Mouse (Mus musculus): ENCODE measurements at regions not wholly inside any gene's neighbourhood (a gene's known extent, or its start where the extent isn't known, plus 50 kb on each side); places are given as distances from the start of the nearest gene placed in this dataset.

DNA sequence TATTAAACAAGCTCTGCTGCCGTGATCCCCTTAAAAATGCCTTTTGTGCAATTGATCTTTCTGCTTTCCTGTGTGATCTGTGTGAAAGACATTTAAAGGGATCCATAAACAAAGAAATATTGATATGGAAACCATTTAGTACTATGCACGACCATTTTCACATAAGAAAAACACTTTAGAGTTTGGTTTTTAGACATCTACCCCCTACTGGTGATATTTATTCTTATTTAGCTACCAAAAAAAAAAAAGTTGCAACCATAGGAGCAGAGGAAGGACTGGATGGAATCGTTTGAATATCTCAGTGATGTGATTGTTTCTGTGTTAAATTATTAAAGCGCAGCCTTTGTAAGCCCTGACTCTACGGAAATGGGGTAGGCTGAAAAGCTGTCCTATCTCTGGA lies 101.4 kb upstream of the Tbca start:
- peaks cover 45% of the 10 kb centered on the region for H3K27me3 ChIP-seq (ENCODE audit: control insufficient read depth, insufficient read depth, low read length)
- 73% methylated on average over 5 of the region's 5 CpGs for WGBS
- ATAC-seq (ENCODE audit: low FRiP score): no peak

DNA sequence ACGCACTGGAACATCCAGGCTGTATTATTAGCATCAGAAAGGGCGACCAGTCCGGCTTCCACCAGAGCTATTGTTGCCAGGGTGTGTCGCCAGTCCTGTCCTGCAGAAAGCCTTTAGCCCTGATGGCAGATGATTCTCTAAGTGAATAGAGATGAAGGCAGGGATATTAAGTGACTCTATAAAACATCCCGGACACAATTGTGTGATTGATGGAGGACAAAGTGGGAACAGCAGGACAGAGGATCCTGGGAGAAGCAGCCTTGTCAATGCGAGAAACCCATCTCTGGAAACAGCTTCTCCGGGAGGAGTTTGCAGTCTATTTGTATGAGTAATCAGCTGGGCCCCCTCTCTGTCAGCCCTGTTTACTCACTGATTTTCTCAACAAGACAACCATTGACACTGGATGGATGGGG lies 82.1 kb upstream of the Tbca start:
- no peak for DNase-seq (ENCODE audit: low spot score)
- Histone ChIP-seq H3K4me2 (replicated peaks) (no peak overlapping the region), H3K27me3 (ENCODE audit: control insufficient read depth, insufficient read depth, low read length) (peaks cover 92% of the 10 kb centered on the region), H3K4me1 (replicated peaks; ENCODE audit: control insufficient read depth, insufficient read depth, low read length) (peaks cover 14% of the 10 kb centered on the region), H3K36me3 (replicated peaks; ENCODE audit: control insufficient read depth, insufficient read depth) (no peaks in the 10 kb centered on the region), H3K4me3 (replicated peaks; ENCODE audit: low read length) (no peak overlapping the region), H3K27ac (no peak overlapping the region), H3K9me3 (ENCODE audit: control insufficient read depth, low read length) (no peaks in the 10 kb centered on the region), H3K9ac (no peak overlapping the region)
- no peak for ATAC-seq (ENCODE audit: low FRiP score)
- 3% methylated on average over 7 of the region's 7 CpGs for WGBS

More for the DNA sequence above, 101.4 kb upstream of the Tbca start:
- no peak overlapping the region for H3K4me3 ChIP-seq (replicated peaks; ENCODE audit: low read length)
- DNase-seq (ENCODE audit: low spot score): no peak
- no peak overlapping the region for H3K27ac ChIP-seq
- no peak overlapping the region for H3K4me2 ChIP-seq (replicated peaks)
- H3K36me3 ChIP-seq (replicated peaks; ENCODE audit: control insufficient read depth, insufficient read depth): no peaks in the 10 kb centered on the region
- H3K4me1 ChIP-seq (replicated peaks; ENCODE audit: control insufficient read depth, insufficient read depth, low read length): peaks cover 4% of the 10 kb centered on the region; the same call in 1 of the 2 replicates
- no peaks in the 10 kb centered on the region for H3K9me3 ChIP-seq (ENCODE audit: control insufficient read depth, low read length)
- H3K9ac ChIP-seq: no peak overlapping the region

DNA sequence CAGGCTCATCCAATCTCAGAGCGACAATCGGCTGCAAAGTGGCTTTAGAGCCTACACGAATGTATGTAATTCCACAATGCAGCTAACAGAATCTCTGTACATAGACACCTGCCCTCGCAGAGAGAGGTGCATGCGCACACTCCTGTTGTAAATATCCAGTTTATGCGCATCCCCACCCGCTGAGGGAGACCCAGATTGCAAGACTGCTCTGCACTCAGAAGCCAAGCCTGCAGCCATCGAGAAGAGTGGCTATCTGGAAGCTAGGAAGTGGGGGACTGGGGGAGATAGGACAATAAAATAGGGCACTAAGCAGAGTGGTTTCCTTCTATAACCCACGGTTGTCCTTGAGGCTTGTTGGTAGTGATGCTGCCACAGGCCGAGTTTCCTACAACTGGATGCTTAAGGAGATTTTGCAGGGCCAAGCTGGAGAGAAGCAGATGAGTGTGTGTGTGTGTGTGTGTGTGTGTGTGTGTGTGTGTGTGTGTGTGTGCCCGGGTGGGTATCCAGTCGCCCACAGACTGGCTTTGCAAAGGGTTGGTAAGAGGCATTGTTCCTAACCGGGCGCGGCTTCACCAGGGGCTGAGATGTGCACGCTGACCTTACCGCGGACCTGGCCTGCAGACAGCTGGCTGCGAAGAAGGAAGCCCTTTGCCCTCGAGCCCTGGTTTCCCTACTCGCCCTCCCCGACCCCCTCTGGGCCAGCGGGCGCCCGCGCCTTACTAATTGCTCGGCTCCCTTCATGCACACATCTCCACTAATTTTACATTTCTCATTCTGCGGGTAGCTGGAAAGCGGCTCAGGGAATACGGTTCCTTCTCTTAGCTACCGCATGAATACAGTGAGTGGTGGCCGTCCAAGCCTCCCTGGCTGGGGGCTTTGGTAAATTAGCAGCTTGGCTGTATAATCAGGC lies 81.1 kb upstream of the Tbca start:
- no peaks in the 10 kb centered on the region for H3K36me3 ChIP-seq (replicated peaks; ENCODE audit: control insufficient read depth, insufficient read depth)

DNA sequence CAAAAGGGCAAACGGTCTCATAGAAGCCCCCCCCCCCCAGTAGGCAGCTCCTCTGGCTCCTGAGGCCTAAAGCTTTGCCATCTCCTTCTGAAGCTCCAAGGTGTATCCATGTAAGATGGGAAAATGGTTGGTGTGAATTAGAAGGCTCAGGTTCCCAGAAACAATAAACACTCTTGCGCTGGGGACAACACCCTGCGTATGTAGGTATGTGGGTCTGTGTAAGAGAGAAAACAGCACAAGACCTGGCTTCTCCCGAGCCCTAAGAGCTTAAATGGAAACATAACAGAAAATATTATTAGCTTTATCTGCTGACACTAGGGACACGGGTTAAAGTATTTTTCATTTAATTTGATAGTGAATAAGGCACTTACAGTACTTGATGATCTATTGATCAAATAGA lies 79.9 kb upstream of the Tbca start:
- 34% methylated on average over 5 of the region's 5 CpGs for WGBS
- Histone ChIP-seq H3K9me3 (ENCODE audit: control insufficient read depth, low read length) (no peaks in the 10 kb centered on the region), H3K27me3 (ENCODE audit: control insufficient read depth, insufficient read depth, low read length) (peaks cover 92% of the 10 kb centered on the region), H3K4me3 (replicated peaks; ENCODE audit: low read length) (no peak overlapping the region), H3K27ac (no peak overlapping the region; the same call in 1 of the 2 replicates), H3K9ac (no peak overlapping the region), H3K36me3 (replicated peaks; ENCODE audit: control insufficient read depth, insufficient read depth) (no peaks in the 10 kb centered on the region), H3K4me1 (replicated peaks; ENCODE audit: control insufficient read depth, insufficient read depth, low read length) (peaks cover 4% of the 10 kb centered on the region; the same call in 1 of the 2 replicates), H3K4me2 (replicated peaks) (no peak overlapping the region)
- ATAC-seq (ENCODE audit: low FRiP score): no peak
- DNase-seq (ENCODE audit: low spot score): no peak

More for the DNA sequence above, 81.1 kb upstream of the Tbca start:
- H3K4me1 ChIP-seq (replicated peaks; ENCODE audit: control insufficient read depth, insufficient read depth, low read length): peaks cover 10% of the 10 kb centered on the region
- no peak for DNase-seq (ENCODE audit: low spot score)
- no peak overlapping the region for H3K4me3 ChIP-seq (replicated peaks; ENCODE audit: low read length)
- H3K9ac ChIP-seq: no peak overlapping the region
- H3K9me3 ChIP-seq (ENCODE audit: control insufficient read depth, low read length): no peaks in the 10 kb centered on the region
- WGBS: 2% methylated on average over 32 of the region's 32 CpGs
- H3K27me3 ChIP-seq (ENCODE audit: control insufficient read depth, insufficient read depth, low read length): peaks cover 92% of the 10 kb centered on the region
- ATAC-seq (ENCODE audit: low FRiP score): no peak
- H3K4me2 ChIP-seq (replicated peaks): peak overlapping the region; percentile 34; the same call in 1 of the 2 replicates
- peak overlapping the region; percentile 66; the same call in 1 of the 2 replicates for H3K27ac ChIP-seq

DNA sequence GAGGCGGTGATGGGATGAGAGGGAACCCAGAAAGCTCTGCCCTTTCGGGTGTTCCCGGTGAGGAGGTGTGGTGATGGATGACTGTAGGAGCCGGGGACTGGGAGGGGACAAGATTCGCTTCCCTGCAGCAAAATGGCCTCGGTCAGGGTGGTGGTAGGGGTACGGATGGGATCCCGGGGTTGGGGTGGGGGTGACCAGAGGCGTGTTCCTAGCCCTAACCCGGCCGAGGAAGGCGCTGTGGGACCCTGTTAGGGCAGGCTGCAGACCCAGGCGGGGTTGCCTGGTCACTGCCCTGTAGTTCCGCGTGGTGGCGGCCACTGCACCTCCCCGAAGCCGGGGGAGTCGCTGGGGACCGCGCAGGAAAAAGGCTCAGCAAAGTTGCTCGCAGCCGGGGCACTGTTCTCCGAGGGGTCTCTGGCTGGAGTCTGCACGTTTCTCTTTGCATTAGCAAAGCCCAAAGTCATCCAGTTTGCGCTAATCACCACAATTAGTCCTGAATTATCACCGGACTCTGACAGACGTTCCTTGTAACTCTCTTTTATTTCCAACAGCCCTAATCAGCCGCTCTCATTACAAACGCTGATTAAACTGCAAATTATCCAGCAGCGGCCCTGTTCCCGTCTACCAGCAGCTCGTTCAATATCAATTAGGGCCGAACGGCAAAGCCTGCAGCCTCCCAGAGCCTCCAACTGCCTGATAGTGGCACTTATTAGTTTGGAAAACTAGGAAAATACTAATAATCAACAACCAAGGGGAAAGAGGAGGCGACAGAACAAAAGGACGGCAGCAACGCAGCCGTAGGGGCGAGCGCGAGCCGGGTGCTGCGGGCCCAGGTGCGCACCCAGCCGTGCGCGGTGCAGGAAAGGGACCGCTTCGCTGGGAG lies 78.8 kb upstream of the Tbca start:
- H3K4me3 ChIP-seq (replicated peaks; ENCODE audit: low read length): peak overlapping the region; percentile 17
- no peaks in the 10 kb centered on the region for H3K36me3 ChIP-seq (replicated peaks; ENCODE audit: control insufficient read depth, insufficient read depth)
- ATAC-seq (ENCODE audit: low FRiP score) (peak; percentile 45; the same call in 1 of the 2 replicates), DNase-seq (ENCODE audit: low spot score) (no peak)
- under 1% methylated on average over 50 of the region's 50 CpGs for WGBS
- peaks cover 92% of the 10 kb centered on the region for H3K27me3 ChIP-seq (ENCODE audit: control insufficient read depth, insufficient read depth, low read length)
- H3K9ac ChIP-seq: no peak overlapping the region; the same call in 1 of the 2 replicates
- no peaks in the 10 kb centered on the region for H3K9me3 ChIP-seq (ENCODE audit: control insufficient read depth, low read length)
- peak overlapping the region; percentile 51 for H3K27ac ChIP-seq
- peak overlapping the region; percentile 45 for H3K4me2 ChIP-seq (replicated peaks)
- H3K4me1 ChIP-seq (replicated peaks; ENCODE audit: control insufficient read depth, insufficient read depth, low read length): peaks cover 4% of the 10 kb centered on the region; the same call in 1 of the 2 replicates

DNA sequence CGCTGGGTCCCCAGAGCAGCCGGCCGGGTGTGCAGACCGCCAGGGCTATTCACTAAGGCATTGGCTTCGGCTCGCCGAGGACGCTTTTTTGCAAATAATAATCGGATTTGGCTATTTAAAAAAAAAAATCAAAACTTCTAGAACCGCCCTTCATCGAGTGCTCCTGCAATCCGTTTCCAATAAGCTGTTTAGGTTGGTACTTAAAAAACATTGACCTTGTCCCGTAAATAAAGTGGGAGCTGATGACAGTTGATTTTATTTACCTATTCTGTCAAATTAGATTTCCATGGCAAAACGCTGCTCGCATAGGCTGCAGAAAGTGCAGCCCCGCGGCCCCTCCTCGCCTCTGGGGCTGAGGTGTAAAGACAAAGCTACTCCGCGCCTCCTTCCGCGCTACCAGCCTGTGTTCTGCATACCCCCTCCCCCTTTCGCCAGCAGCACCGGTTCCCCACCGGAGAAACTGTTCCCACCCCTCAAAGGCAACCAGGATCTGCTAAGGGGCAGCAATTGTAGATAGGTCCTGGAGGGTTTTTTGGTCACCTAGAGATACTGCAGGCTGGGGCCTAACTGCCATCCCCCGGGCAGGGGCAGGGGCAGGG lies 78.0 kb upstream of the Tbca start:
- no peak overlapping the region; the same call in 1 of the 2 replicates for H3K9ac ChIP-seq
- ATAC-seq (ENCODE audit: low FRiP score) (no peak), DNase-seq (ENCODE audit: low spot score) (no peak)
- no peaks in the 10 kb centered on the region for H3K9me3 ChIP-seq (ENCODE audit: control insufficient read depth, low read length)
- H3K36me3 ChIP-seq (replicated peaks; ENCODE audit: control insufficient read depth, insufficient read depth): no peaks in the 10 kb centered on the region
- peaks cover 92% of the 10 kb centered on the region for H3K27me3 ChIP-seq (ENCODE audit: control insufficient read depth, insufficient read depth, low read length)
- peaks cover 4% of the 10 kb centered on the region; the same call in 1 of the 2 replicates for H3K4me1 ChIP-seq (replicated peaks; ENCODE audit: control insufficient read depth, insufficient read depth, low read length)
- 2% methylated on average over 26 of the region's 26 CpGs for WGBS
- H3K27ac ChIP-seq: peak overlapping the region; percentile 51; the same call in 1 of the 2 replicates
- peak overlapping the region; percentile 45 for H3K4me2 ChIP-seq (replicated peaks)
- H3K4me3 ChIP-seq (replicated peaks; ENCODE audit: low read length): peak overlapping the region; percentile 17

DNA sequence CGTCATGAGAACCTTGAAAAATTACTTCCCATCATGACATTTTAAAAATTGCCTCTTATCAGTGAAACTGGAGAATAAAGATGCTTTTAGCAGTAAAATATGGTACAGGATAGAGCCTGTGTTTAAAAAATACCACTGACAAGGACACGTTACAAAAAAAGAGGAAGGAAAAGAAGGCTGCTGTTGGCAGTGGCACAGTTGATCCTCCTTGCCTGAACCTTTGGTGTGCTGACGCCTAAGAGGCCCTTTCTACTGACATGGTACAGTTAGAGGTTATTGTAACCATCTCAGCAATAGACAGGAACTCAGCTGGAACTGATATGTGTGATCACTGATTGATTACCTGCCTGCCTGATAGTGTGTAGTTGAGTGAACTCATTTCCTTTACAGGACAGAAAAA lies 75.3 kb upstream of the Tbca start:
- 64% methylated on average over 3 of the region's 3 CpGs for WGBS
- H3K9me3 ChIP-seq (ENCODE audit: control insufficient read depth, low read length): no peaks in the 10 kb centered on the region
- no peak for ATAC-seq (ENCODE audit: low FRiP score)
- peaks cover 93% of the 10 kb centered on the region for H3K27me3 ChIP-seq (ENCODE audit: control insufficient read depth, insufficient read depth, low read length)
- H3K4me3 ChIP-seq (replicated peaks; ENCODE audit: low read length): no peak overlapping the region
- no peak overlapping the region for H3K9ac ChIP-seq
- H3K36me3 ChIP-seq (replicated peaks; ENCODE audit: control insufficient read depth, insufficient read depth): no peaks in the 10 kb centered on the region
- no peak for DNase-seq (ENCODE audit: low spot score)
- no peak overlapping the region for H3K4me2 ChIP-seq (replicated peaks)
- no peak overlapping the region for H3K27ac ChIP-seq
- peaks cover 4% of the 10 kb centered on the region; the same call in 1 of the 2 replicates for H3K4me1 ChIP-seq (replicated peaks; ENCODE audit: control insufficient read depth, insufficient read depth, low read length)

DNA sequence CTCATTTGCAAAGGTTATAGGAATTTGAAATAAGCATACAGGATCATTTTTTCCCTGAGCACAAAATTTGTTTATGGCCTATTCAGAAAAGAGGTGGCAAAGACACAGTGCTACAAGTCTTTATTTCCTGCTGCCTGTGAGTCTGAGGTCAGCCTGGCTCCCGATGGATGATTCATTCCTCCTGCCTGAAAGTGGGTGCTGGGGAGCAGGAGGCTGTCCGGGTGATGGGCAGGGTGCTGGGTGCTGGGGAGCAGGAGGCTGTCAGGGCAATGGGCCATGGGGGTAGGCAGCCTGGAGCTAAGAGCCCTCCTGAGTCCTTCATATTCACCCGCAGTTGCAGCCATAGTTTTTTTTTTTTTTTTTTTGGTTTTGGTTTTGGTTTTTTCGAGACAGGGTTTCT lies 67.1 kb upstream of the Tbca start:
- Histone ChIP-seq H3K4me1 (replicated peaks; ENCODE audit: control insufficient read depth, insufficient read depth, low read length) (no peaks in the 10 kb centered on the region), H3K4me3 (replicated peaks; ENCODE audit: low read length) (no peak overlapping the region), H3K9me3 (ENCODE audit: control insufficient read depth, low read length) (no peaks in the 10 kb centered on the region), H3K9ac (no peak overlapping the region), H3K27me3 (ENCODE audit: control insufficient read depth, insufficient read depth, low read length) (peaks cover 26% of the 10 kb centered on the region), H3K36me3 (replicated peaks; ENCODE audit: control insufficient read depth, insufficient read depth) (no peaks in the 10 kb centered on the region), H3K27ac (no peak overlapping the region), H3K4me2 (replicated peaks) (no peak overlapping the region)
- no peak for ATAC-seq (ENCODE audit: low FRiP score)
- DNase-seq (ENCODE audit: low spot score): no peak
- WGBS: 82% methylated on average over 3 of the region's 4 CpGs

Measured in hindbrain, embryonic 14.5 days (tissue).